Mouse (Mus musculus) bone marrow macrophage, adult 2 months (primary cell): ENCODE measurements around the gene Mrps15.

Experiments
- CTCF ChIP-seq: IDR thresholded peaks from 2 replicates; pipeline ENCODE4 v1.5.1; 2012; ENCODE audit warnings: low read depth, mild to moderate bottlenecking, low read length, moderate library complexity
- POLR2A ChIP-seq: IDR thresholded peaks from 2 replicates; pipeline ENCODE4 v1.6.1; 2012; ENCODE audit warnings: mild to moderate bottlenecking, low read depth, low read length, borderline replicate concordance

DNA sequence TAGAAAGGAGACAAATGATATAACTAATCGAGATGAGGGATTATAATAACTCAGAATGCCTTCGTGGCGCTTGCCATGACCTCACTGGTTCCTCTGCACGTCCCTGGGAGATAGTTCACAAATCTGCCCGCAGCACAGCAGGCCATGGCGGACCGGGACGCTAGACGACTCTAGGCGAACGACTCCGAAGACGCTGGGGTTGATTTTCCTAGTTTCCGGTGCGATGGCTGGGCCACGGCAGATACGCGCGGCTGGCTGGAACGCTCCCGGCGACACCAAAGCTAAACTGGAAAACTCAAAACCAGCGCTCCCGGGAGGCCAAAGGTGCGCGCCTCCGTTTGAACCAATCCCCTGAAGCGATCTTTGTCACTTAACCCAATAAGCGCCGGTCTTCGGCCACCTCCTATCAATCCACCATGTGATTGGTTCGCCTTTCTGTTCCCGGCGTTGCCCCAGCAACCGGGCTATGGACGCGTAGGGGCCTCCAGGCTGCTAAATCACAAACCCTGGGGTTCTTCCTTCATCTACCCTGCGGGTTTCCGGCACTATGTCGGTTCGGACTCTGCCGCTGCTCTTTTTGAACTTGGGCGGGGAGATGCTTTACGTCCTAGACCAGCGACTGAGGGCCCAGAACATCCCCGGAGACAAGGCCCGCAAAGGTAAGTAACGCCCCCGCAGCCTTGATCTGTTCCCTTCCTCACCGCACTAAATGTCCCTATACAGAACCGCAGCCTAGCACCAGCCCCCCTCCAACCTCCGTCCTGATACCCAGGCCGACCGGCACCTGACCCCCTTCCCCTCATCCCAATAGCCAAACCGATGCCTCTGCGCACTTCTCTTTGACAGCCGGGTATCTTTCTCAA lies 11.6 kb downstream of the Mrps15 start, which contains the start of gene Oscp1:
- TF ChIP-seq CTCF: no peak
- TF ChIP-seq POLR2A: no peak
